Mouse (Mus musculus): Measurements from ENCODE around the gene Chic1.

Chic1 gene

DNA sequence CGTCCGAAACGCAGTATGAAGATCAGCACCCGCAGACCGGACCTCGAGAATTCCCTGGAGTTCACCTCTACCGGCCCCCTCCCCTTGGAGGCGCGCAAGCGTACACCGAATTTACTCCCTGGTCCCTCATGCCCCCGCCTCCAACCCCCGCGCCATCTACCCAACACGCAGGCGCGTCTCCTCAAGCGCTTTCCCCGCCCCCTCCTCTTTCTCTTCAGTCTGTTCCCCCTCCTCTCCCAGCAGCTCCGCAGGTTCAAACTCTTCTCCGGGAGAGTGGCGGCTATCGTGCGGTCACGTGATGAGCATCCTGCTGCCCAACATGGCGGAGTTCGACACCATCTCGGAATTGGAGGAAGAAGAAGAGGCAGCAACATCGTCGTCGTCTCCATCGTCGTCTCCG lies at the start of gene Chic1:
Gene Chic1, plus strand, starts transcription at position 190 of the 400 bp plus-strand sequence.
- ChIA-PET CTCF (interaction anchor here in 1 of 4 experiments (0.6 to 1.0 kb wide), 3 partner anchors 78 to 85 kb away, joined by 3 to 5 read pairs (median 3); no protein-coding TSS in a partner anchor), POLR2A (interaction anchor here in 3 of 4 experiments (0.6 to 1.7 kb wide), 13 partner anchors 11 to 90 kb away, joined by 3 to 9 read pairs (median 3); partner anchors contain the start of gene Cdx4 (in 1 of the 3))

DNA sequence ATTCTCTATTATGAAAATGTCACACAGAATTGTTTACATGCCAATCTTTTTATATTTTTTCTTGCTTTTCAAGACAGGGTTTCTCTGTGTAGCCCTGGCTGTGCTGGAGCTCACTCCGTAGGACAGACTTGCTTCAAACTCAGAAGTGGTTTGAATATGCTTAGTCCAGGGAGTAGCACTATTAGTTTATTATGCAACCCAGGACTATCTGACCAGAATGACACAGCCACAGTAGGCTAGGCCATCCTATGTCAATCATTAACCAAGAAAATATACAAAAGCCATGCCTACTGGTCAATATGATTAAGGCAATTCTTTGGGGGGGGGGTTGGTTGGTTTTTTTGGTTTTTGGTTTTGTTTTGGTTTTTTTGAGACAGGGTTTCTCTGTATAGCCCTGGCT lies 48.0 kb upstream of the Chic1 start:
- ChIA-PET CTCF (no interaction called here), POLR2A (interaction anchor here in 2 of 4 experiments (0.9 to 1.6 kb wide), 6 partner anchors 8 to 133 kb away, joined by 3 to 7 read pairs (median 4); partner anchors contain the start of gene Cdx4 (in 1 of the 2))

DNA sequence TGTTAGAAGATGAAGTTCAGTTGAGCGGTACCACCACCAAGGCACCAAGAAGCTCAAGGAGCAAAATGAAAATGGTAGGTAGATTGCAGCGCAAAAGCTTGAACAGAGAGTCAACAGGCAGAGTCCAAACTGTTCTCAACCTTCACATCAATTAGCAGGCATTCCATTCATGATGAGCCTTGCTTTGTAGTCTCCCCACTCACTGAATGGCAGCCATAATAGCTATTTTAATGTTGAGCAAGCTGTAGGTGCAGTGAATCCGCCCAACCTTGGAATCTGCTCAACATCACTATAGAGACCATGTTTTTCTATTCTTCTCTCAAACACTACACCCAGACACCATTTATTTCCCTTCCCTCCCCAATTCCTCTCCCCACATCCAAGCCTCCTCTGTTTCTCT lies 44.6 kb upstream of the Chic1 start:
- CTCF ChIA-PET: no interaction called here
- POLR2A ChIA-PET: interaction anchor here (0.7 to 3.8 kb wide), 49 partner anchors 8 to 675 kb away, joined by 3 to 44 read pairs (median 4); partner anchors contain the start of genes Cdx4 (in 4 of the 4), Chic1 (in 1 of the 4) and Rlim (in 1 of the 4)

DNA sequence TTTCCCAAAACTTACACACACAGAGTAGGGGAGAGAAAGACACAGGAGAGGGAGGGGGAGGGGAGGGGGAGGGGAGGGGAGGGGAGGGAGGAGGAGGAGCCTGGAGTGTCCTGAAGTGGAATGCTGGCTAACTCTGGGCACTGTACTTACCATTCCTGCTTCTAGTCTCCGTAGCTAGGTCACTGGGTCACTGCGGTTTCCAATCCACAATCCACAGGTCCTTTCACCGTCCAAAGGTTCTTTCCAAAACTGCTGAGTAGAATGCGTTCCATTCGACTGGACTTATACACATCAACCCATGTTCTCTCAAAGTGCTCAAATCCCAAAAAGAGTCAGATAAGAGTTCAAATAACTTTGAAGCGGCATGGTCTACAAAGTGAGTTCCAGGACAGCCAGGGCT lies 42.1 kb upstream of the Chic1 start:
- CTCF ChIA-PET: interaction anchor here in 1 of 4 experiments (0.6 kb wide), 1 partner anchor 46 kb away, joined by 3 read pairs; no protein-coding TSS in a partner anchor
- POLR2A ChIA-PET: interaction anchor here in 1 of 4 experiments (0.8 to 3.8 kb wide), 2 partner anchors 8 to 24 kb away, joined by 5 to 44 read pairs; partner anchors contain the start of gene Cdx4

DNA sequence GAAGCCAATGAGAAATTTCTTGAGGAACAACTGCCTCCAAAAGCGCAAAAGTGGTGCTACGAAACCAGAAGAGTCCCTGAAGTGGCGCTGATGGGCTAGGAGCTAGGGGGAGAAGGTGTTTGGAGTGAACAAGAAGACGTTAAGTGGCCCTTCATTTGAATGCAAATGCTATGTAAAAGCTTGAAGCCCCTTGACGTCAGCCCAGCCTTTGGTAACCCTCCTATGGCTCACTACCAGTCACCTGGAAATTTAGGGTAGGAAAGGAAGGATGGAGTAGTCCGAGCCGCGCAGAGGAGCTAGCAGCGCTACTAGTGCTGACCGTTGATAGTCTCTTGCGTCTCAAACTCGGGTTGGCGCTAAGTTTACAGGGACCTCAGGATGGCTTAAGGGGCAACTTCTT lies 35.1 kb upstream of the Chic1 start, which contains the start of gene Cdx4:
Gene Cdx4, plus strand, starts transcription at position 253 of the 400 bp plus-strand sequence.
- ChIA-PET CTCF (interaction anchor here in 3 of 4 experiments (0.6 to 1.5 kb wide), 5 partner anchors 37 to 122 kb away, joined by 3 read pairs; no protein-coding TSS in a partner anchor), POLR2A (interaction anchor here (0.5 to 3.2 kb wide), 30 partner anchors 8 to 126 kb away, joined by 3 to 44 read pairs (median 4); partner anchors contain the start of gene Chic1 (in 1 of the 4))

DNA sequence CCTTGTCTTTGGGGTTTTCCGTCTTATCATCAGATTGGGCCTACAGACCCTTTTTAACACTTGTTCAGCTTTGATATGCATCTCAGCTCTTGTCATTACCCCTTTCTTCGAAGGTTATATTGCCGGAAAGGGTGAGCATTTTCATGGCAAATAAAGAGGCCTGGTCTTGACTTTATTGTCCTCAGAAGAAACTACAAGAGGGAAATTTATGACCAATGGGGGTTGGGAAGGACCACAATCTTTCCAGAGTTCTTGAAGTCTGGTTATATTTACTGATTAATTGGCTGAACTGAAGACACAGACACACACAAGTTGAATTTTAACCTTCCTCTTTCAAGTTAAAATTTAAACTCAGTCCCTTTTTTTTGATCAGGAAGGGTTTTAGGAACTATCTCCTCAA lies 30.4 kb upstream of the Chic1 start:
- CTCF ChIA-PET: no interaction called here

DNA sequence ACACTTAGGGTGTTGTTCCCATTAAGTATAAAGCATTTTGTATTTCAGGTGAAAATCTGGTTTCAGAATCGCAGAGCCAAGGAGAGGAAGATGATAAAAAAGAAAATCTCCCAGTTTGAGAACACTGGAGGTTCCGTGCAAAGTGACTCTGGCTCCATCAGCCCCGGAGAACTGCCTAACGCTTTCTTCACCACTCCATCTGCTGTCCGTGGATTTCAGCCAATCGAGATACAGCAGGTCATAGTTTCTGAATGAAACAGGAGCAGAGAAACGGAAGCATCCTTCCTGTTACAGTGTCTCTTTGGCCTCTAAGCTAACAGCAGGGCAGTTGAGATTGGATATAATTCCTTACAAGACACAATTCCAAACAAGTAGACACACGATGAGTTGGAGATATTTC lies 26.9 kb upstream of the Chic1 start:
- ChIA-PET POLR2A (no interaction called here), CTCF (no interaction called here)

More for the DNA sequence above, 30.4 kb upstream of the Chic1 start:
- POLR2A ChIA-PET: no interaction called here

DNA sequence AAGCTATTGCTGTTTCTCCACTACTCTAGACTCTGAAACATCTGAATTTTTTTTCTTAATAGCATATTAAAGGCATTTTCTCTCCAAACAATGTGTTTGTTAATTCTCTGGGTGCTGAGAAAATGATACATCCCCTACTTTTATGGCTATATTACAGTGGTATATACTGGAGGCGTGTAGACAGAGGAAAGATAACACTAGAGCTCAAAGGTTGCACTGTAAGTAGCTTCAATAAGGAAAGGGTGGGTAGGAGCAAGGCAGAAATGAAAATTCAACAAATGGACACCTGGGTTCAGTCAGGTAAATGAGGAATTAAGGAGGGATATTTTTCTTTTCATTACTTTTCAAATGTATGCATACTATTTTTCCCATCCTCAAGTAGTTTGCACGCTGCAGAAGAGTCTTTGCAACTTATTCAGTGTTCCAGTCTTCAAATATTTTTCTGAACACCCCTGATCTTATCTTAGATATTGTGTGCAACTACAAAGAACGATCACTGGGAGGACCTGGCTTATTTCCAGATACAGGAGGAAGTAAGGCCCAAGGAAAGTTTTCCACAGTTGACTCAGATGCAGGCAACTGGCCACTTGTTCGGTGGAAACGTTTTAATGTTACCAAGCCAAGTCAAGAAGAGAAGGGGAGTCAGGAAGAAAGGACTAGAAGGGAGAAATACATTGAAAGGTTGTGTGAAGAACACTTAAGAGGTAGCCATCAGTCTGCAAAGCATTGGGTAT lies 25.0 kb upstream of the Chic1 start:
- CTCF ChIA-PET: no interaction called here
- POLR2A ChIA-PET: interaction anchor here in 2 of 4 experiments (1.2 to 1.8 kb wide), 2 partner anchors 10 to 19 kb away, joined by 3 to 5 read pairs; partner anchors contain the start of gene Cdx4 (in 1 of the 2)

DNA sequence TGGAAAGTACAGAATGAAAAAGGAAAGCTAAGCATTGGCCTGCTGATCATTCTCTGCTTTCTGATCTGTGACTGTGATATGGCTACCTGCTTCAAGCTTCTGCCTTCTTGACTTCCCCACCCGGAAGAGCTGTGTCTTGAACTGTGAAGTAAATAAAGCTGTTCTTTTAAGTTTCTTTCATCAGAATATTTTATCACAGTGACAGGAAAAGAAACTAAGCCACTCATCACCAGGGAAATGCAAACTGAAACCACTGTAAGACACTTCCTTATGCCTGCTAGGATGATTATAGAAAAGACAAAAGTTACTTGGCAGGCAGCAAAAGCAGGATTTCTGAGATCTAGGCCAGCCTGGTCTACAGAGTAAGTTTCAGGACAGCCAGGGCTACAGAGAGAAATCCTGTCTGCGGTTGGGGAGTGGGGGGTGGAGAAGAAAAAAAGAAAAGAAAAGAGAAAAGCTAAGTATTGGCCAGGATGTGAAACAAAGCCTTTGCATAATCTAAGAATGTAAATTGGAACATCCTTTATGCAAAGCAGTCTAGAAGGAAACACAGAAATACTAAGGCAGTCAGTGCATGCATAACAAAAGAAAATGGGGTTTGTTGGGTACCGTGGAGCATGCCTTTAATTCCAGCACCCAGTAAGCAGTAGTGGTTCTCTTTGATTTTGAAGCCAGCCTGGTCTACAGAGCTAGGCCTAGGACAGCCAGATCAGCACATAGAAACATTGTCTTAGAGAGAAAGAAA lies 14.7 kb upstream of the Chic1 start:
- ChIA-PET POLR2A (interaction anchor here in 2 of 4 experiments (0.7 to 1.3 kb wide), 4 partner anchors 17 to 30 kb away, joined by 3 to 4 read pairs (median 4); partner anchors contain the start of gene Cdx4 (in 1 of the 2)), CTCF (no interaction called here)

DNA sequence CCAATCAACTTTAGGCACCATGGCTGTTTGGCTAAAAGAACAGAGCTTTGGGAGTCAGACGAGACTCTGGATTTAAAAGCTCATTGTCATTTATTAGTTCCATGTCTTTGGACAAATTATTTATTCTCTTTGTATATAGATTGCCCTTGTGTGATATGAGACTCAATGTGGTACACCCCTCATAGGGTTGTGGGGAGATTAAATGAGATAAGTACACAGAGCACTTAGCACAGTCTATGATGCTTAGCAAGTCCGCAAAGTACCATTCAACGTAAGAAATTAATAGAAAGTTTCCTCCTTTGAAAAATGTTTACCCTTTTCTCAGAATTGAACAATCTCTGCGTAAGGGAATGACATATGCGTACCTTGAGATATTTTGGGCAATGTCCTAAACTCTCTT lies 492 bp upstream of the Chic1 start:
- POLR2A ChIA-PET: interaction anchor here in 3 of 4 experiments (0.6 to 1.7 kb wide), 13 partner anchors 10 to 91 kb away, joined by 3 to 9 read pairs (median 3); partner anchors contain the start of gene Cdx4 (in 1 of the 3)
- CTCF ChIA-PET: interaction anchor here in 1 of 4 experiments (0.6 to 1.0 kb wide), 2 partner anchors 78 to 85 kb away, joined by 3 read pairs; no protein-coding TSS in a partner anchor

DNA sequence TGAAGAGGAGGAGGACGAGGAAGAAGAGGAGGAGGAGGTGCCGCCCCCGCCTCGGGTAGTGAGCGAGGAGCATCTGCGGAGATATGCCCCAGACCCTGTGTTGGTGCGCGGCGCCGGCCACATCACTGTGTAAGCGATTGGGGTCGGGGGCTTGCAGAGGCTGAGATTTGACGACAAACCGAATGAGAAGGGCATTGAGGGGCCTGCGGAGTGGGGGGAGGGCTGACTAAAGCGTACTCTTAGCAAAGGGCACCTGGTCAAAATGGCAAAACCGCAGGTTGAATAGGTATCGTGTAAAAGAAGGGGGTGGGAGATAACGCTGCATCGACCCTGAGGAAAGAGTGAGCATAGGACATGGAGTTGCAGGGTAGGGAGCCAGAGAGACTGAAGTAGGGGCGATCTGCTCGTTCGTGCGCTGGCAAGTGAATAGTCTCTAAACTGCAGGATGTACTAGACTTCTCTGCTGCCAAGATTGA lies 523 bp downstream of the Chic1 start:
- ChIA-PET POLR2A (interaction anchor here in 3 of 4 experiments (0.6 to 1.7 kb wide), 8 partner anchors 11 to 90 kb away, joined by 3 to 9 read pairs (median 3); partner anchors contain the start of gene Cdx4 (in 1 of the 3)), CTCF (interaction anchor here in 1 of 4 experiments (0.6 kb wide), 1 partner anchor 83 kb away, joined by 5 read pairs; no protein-coding TSS in a partner anchor)

DNA sequence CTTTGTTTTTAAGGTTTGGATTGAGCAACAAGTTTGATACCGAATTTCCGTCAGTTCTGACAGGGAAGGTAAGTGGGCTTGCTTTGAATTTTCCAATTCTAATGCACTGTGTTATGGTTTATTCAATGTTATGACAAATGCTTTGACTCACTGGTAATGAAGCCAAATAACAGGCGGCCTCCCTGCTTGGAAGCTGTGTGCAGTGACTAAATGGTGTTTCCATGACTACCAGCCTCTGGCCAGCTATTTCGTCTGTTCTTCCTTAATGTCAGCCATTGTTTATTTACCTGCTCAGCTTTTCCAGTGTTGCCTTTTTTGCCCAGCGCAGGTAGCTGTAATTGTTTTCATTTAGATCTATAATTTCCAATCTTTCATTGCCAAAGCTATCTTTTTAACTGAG lies 9.9 kb downstream of the Chic1 start:
- ChIA-PET POLR2A (interaction anchor here in 1 of 4 experiments (0.7 to 1.4 kb wide), 5 partner anchors 22 to 92 kb away, joined by 3 to 4 read pairs (median 3); no protein-coding TSS in a partner anchor), CTCF (interaction anchor here in 1 of 4 experiments (0.6 kb wide), 1 partner anchor 309 kb away, joined by 3 read pairs; no protein-coding TSS in a partner anchor)

DNA sequence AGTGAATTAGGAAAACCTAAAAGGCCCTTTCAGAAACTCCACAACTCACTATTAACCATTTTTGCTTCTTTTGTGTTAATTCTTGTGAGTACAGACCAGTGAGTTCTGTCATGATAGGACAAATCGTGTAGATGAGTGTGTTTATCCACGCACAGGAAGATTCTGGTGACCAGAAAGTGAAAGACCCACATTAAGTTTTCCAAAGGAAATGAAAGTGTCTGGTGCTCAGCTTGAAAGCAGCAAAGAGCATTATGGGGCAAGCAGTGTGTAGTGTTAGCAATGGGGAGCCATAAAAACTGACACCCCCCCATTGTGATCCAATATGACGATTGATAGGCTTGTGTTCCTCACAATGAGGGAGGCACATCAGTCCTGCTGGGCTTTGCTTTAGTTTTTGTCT lies 12.4 kb downstream of the Chic1 start:
- POLR2A ChIA-PET: no interaction called here
- CTCF ChIA-PET: no interaction called here

DNA sequence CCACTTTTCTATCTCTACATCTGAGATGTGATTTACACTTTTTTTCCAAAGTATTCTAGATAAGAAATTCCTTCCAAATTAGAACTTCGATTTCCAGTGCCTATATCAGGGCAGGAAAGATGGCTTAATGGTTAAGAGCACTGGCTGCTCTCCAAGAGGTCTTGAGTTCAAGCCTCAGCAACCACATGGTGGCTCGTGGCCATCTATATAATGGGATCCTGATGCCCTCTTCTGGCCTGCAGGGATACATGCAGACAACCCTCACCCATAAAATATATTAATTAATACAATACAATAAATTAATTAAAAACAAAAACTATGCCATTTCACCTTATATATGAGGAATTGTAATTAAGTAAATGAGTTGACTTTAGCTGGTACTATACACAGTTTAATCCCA lies 14.9 kb downstream of the Chic1 start:
- CTCF ChIA-PET: interaction anchor here in 2 of 4 experiments (0.6 to 1.7 kb wide), 4 partner anchors 69 to 112 kb away, joined by 3 to 6 read pairs (median 3); no protein-coding TSS in a partner anchor

DNA sequence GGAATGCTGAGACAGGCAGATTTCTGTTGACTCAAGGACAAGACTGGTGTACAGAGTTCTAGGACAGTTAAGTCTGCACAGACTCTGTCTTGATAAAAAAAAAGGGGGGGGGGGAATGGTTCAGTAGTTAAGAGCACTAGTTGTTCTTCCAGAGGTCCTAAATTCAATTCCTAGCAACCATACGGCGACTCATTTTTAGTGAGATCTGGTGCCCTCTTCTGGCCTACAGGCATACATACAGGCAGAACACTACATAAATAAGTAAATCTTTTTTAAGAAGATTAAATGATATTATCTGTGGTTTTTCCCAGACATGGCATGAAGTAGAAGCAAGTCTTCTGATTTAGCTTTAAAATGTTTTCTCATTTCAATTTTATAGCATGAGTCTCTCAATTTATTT lies 15.4 kb downstream of the Chic1 start:
- ChIA-PET CTCF (interaction anchor here in 2 of 4 experiments (1.5 to 1.7 kb wide), 2 partner anchors 69 to 112 kb away, joined by 3 read pairs; no protein-coding TSS in a partner anchor), POLR2A (interaction anchor here in 1 of 4 experiments (1.2 to 2.1 kb wide), 6 partner anchors 25 to 110 kb away, joined by 3 to 10 read pairs (median 4); no protein-coding TSS in a partner anchor)

More for the DNA sequence above, 14.9 kb downstream of the Chic1 start:
- POLR2A ChIA-PET: interaction anchor here in 2 of 4 experiments (1.1 to 2.1 kb wide), 10 partner anchors 25 to 97 kb away, joined by 3 to 10 read pairs (median 4); no protein-coding TSS in a partner anchor

DNA sequence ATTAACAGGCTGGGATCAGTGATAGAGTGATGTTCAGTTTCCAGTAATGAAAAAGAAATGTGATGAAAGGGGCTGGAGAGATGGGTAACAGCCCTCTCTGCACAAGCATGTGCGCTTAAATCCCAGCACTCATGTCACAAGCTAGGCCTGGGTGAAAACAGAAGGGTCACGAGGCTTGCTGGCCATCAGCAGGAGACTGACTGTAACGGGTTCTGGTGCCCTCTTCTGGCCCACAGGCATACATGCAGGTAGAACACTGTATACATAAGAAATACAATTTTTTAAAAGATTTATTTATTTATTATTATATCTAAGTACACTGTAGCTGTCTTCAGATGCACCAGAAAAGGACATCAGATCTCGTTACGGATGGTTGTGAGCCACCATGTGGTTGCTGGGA lies 18.0 kb downstream of the Chic1 start:
- ChIA-PET POLR2A (interaction anchor here in 3 of 4 experiments (0.6 to 1.9 kb wide), 10 partner anchors 10 to 215 kb away, joined by 3 to 7 read pairs (median 4); no protein-coding TSS in a partner anchor), CTCF (interaction anchor here in 2 of 4 experiments (0.6 to 1.6 kb wide), 10 partner anchors 10 to 142 kb away, joined by 3 to 10 read pairs (median 4); no protein-coding TSS in a partner anchor)

DNA sequence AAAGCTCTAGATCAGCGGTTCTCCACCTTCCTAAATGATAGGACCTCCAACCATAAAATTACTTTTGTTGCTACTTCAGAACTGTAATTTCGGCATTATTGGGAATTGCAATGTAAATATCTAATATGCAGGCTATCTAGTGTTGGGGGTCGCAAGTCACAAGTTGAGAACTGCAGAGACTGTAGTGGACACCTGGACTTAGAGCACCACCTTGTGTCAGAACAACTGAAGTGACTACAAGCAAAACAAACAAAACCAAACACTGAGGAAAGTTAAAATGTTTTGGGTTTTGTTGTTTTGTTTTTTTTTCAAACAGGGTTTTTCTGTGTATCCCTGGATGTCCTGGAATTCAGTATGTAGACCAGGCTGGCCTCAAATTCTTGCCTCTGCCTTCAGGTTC lies 28.3 kb downstream of the Chic1 start:
- POLR2A ChIA-PET: interaction anchor here in 2 of 4 experiments (0.6 to 2.5 kb wide), 7 partner anchors 21 to 274 kb away, joined by 3 to 11 read pairs (median 3); no protein-coding TSS in a partner anchor
- CTCF ChIA-PET: interaction anchor here in 2 of 4 experiments (0.7 to 1.8 kb wide), 4 partner anchors 11 to 59 kb away, joined by 3 to 9 read pairs (median 6); no protein-coding TSS in a partner anchor

DNA sequence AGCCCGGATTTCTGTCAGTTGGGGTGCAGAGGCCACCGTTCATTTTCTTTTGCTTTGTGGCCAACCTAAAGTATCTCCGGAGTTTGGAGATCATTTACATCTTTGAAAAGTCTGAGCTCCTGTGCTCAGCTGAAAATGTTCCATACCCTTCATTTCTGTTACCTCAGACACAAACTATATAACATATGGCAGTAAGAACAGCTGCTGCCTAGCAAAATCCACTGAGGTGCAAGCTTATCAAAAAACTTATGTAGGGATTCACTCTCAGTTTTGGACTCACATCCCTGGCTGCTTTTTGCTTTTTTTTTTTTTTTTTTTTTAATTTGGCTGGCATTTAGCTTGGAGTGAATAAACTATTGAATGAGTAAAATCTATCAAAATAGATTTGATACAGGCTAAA lies 31.9 kb downstream of the Chic1 start:
- CTCF ChIA-PET: interaction anchor here in 2 of 4 experiments (0.6 to 1.2 kb wide), 4 partner anchors 9 to 114 kb away, joined by 3 to 7 read pairs (median 4); no protein-coding TSS in a partner anchor
- POLR2A ChIA-PET: interaction anchor here in 2 of 4 experiments (0.6 to 2.4 kb wide), 6 partner anchors 10 to 60 kb away, joined by 3 to 7 read pairs (median 4); no protein-coding TSS in a partner anchor

Measured in embryonic stem cell, embryonic (primary cell).